ENCODE assay signal across 18 mouse cellular contexts in the genomic region with DNA sequence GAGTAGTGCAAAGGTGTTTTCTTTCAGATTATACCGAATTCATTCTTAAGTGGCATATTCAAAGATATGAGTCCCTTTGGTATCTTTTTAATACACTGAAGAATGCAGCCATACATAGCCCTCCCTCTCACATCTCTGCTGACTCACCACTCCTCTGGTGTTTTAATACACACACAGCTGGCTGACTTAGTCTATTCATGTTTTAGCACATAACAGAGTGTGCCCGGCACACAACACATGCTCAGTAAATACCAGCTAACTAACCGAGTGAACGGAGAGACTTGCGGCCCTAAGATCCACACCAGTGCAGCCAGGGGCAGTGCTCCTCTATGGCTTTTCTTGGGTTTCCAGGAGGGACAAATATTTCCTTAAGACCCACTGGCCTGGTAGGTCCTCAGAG. TPM values are rescaled to one million over a fixed set of nuclear protein-coding genes. Genes with fewer than 3 reads are reported as not detected.
DNase-seq lines count a peak whose midpoint lies in the region; ATAC-seq and TF ChIP-seq lines count a peak whose summit lies in the region.
"Had no signal": no experiment of that assay in that cellular context is flagged by ENCODE, and none has a peak within 500 bp of the region (broad histone marks: within the 10 kb centered on the region; RNA-seq: fewer than 3 reads in every experiment).

No protein-coding gene starts in this region.

- H3K4me3 ChIP-seq in forebrain, embryonic 16.5 days (replicated peaks; ENCODE audit: low read length): no peak overlapping the region
- H3K4me3 ChIP-seq in forebrain, embryonic 11.5 days (ENCODE audit: low read depth, low read length): no peak overlapping the region
- no peak overlapping the region for H3K4me3 ChIP-seq in heart, embryonic 16.5 days (ENCODE audit: low read length)
- H3K4me3 ChIP-seq in olfactory bulb, adult 2 months (ENCODE audit: insufficient read depth, low read depth, low read length): no peak overlapping the region
- H3K4me3 ChIP-seq: embryonic facial prominence, embryonic 12.5 days; heart, embryonic 10.5 days; limb, embryonic 13.5 days; myocyte had no signal

- H3K9ac ChIP-seq in forebrain, embryonic 16.5 days (replicated peaks; ENCODE audit: low read depth, low read length): no peak overlapping the region
- no peak overlapping the region for H3K9ac ChIP-seq in forebrain, embryonic 11.5 days (ENCODE audit: low read length)
- H3K9ac ChIP-seq in heart, embryonic 16.5 days (ENCODE audit: low read length): peak overlapping the region; percentile 14; the same call in 1 of the 2 replicates
- H3K9ac ChIP-seq: embryonic facial prominence, embryonic 12.5 days; limb, embryonic 13.5 days; lung, embryonic 14.5 days had no signal

- no peak for TF ChIP-seq POLR2A in olfactory bulb, adult 2 months (IDR thresholded peaks at IDR 0.05; ENCODE audit: insufficient read depth, low read depth, low read length)

- H3K4me2 ChIP-seq in forebrain, embryonic 16.5 days (ENCODE audit: low read length): no peak overlapping the region
- no peak overlapping the region for H3K4me2 ChIP-seq in forebrain, embryonic 11.5 days (ENCODE audit: low read depth, low read length, severe bottlenecking)
- peak overlapping the region; percentile 44; the same call in 1 of the 2 replicates for H3K4me2 ChIP-seq in heart, embryonic 16.5 days (ENCODE audit: low read depth, low read length)
- H3K4me2 ChIP-seq: embryonic facial prominence, embryonic 12.5 days; limb, embryonic 13.5 days; lung, embryonic 14.5 days had no signal

- no peak for TF ChIP-seq CTCF in olfactory bulb, adult 2 months (IDR thresholded peaks at IDR 0.05; ENCODE audit: insufficient read depth, low read depth, low read length)

- intact Hi-C loops in heart, postnatal 25 days (cut with DNase I): no loop called here
- intact Hi-C loops in left cerebral cortex, postnatal 36 days (cut with DNase I): no loop called here
- intact Hi-C loops in left cerebral cortex, postnatal 10 days (cut with DNase I): no loop called here

- DNase-seq in forebrain, embryonic 11.5 days (ENCODE audit: low spot score): no peak
- no peak for DNase-seq in heart, postnatal 25 days (ENCODE audit: low spot score)
- DNase-seq in left cerebral cortex, postnatal 36 days (ENCODE audit: low spot score in 2 of 2): peak; percentile 34 to 37
- DNase-seq in left cerebral cortex, postnatal 10 days (ENCODE audit: extremely low spot score in 1 of 2, low spot score in 2 of 2): no peak
- no peak for DNase-seq in c-Kit-positive CD71-positive TER-119-positive erythroid progenitor cells, embryonic 14.5 days (ENCODE audit: low spot score)
- DNase-seq: adrenal gland, postnatal 10 days; cerebellum, postnatal 25 days; kidney, postnatal 36 days; lung, embryonic 14.5 days; spleen, adult 18-20 months had no signal

- 85% methylated on average over 5 of the region's 5 CpGs for WGBS in forebrain, embryonic 16.5 days
- 87% methylated on average over 5 of the region's 5 CpGs for WGBS in forebrain, embryonic 11.5 days
- 49% methylated on average over 5 of the region's 5 CpGs for WGBS in heart, embryonic 16.5 days
- WGBS in olfactory bulb, adult 2 months: 29% methylated on average over 5 of the region's 5 CpGs

- H3K36me3 ChIP-seq in forebrain, embryonic 16.5 days (ENCODE audit: control insufficient read depth, insufficient read depth): no peaks in the 10 kb centered on the region
- no peaks in the 10 kb centered on the region for H3K36me3 ChIP-seq in forebrain, embryonic 11.5 days (ENCODE audit: control insufficient read depth, insufficient read depth, low read length)
- H3K36me3 ChIP-seq in heart, embryonic 16.5 days (ENCODE audit: control insufficient read depth, insufficient read depth): no peaks in the 10 kb centered on the region

- 0 out of 2 replicates have a peak, but pooled peaks cover 2% of the 10 kb centered on the region for H3K9me3 ChIP-seq in forebrain, embryonic 16.5 days (ENCODE audit: control insufficient read depth, low read length)
- no peaks in the 10 kb centered on the region; the same call in 1 of the 2 replicates for H3K9me3 ChIP-seq in forebrain, embryonic 11.5 days (ENCODE audit: control insufficient read depth, low read length)
- H3K9me3 ChIP-seq in heart, embryonic 16.5 days (replicated peaks; ENCODE audit: control insufficient read depth, low read length): no peaks in the 10 kb centered on the region; the same call in 1 of the 2 replicates
- H3K9me3 ChIP-seq: embryonic facial prominence, embryonic 12.5 days; heart, embryonic 10.5 days; limb, embryonic 13.5 days had no signal

- H3K27me3 ChIP-seq in forebrain, embryonic 16.5 days (replicated peaks; ENCODE audit: control insufficient read depth, insufficient read depth, low read length): no peaks in the 10 kb centered on the region
- no peaks in the 10 kb centered on the region for H3K27me3 ChIP-seq in forebrain, embryonic 11.5 days (ENCODE audit: control insufficient read depth, insufficient read depth, low read length)
- H3K27me3 ChIP-seq in heart, embryonic 16.5 days (ENCODE audit: control insufficient read depth, insufficient read depth, low read length): no peaks in the 10 kb centered on the region
- H3K27me3 ChIP-seq: embryonic facial prominence, embryonic 12.5 days; limb, embryonic 13.5 days had no signal

- no peak overlapping the region for H3K27ac ChIP-seq in forebrain, embryonic 16.5 days (ENCODE audit: low read length)
- no peak overlapping the region for H3K27ac ChIP-seq in forebrain, embryonic 11.5 days (ENCODE audit: low read depth, low read length)
- peak overlapping the region; percentile 67 for H3K27ac ChIP-seq in heart, embryonic 16.5 days (ENCODE audit: low read length)
- peak overlapping the region; percentile 58 for H3K27ac ChIP-seq in olfactory bulb, adult 2 months (ENCODE audit: insufficient read depth, low read depth, low read length)
- H3K27ac ChIP-seq: embryonic facial prominence, embryonic 12.5 days; heart, embryonic 10.5 days; limb, embryonic 13.5 days had no signal

- ATAC-seq in forebrain, embryonic 16.5 days: peak; percentile 67
- no peak for ATAC-seq in forebrain, embryonic 11.5 days (replicated peaks; ENCODE audit: low FRiP score)
- ATAC-seq in heart, embryonic 16.5 days (replicated peaks; ENCODE audit: extremely low read depth, insufficient read depth, low FRiP score): 0 out of 2 replicates have a peak, but pooled peaks have one; percentile 32
- ATAC-seq: inflammation-experienced regulatory T-cells, adult 6 months had no signal

- H3K4me1 ChIP-seq in forebrain, embryonic 16.5 days (replicated peaks; ENCODE audit: control insufficient read depth, insufficient read depth, low read length): no peaks in the 10 kb centered on the region
- H3K4me1 ChIP-seq in forebrain, embryonic 11.5 days (replicated peaks; ENCODE audit: control insufficient read depth, insufficient read depth, low read length): no peaks in the 10 kb centered on the region
- H3K4me1 ChIP-seq in heart, embryonic 16.5 days (ENCODE audit: control insufficient read depth, insufficient read depth, low read length): peaks cover 13% of the 10 kb centered on the region
- H3K4me1 ChIP-seq in olfactory bulb, adult 2 months (ENCODE audit: control insufficient read depth, insufficient read depth, low read length): peaks cover 10% of the 10 kb centered on the region
- H3K4me1 ChIP-seq: embryonic facial prominence, embryonic 12.5 days; limb, embryonic 13.5 days had no signal

RNA-seq across cellular contexts. Expression of a gene that starts 20.3 kb away (rescaled TPM):
- polyA plus RNA-seq in forebrain, embryonic 16.5 days (2015; fragmentation: Nextera tagmentation; extraction: Ambion mirVana): 3.5 and 3.6 TPM in 2 replicates
- 17.9 and 20.3 TPM in 2 replicates for polyA plus RNA-seq in forebrain, embryonic 11.5 days (2014; fragmentation: Nextera tagmentation; extraction: Ambion mirVana)
- 5.6 and 6.3 TPM in 2 replicates for polyA plus RNA-seq in heart, embryonic 16.5 days (2015; fragmentation: Nextera tagmentation; extraction: Ambion mirVana)
- total RNA-seq in heart, postnatal 25 days (2021): 1 to 10 TPM; 4.5 to 5.4 TPM
- total RNA-seq in left cerebral cortex, postnatal 36 days (2021): 10 to 100 TPM; 11.6 to 15.4 TPM
- total RNA-seq in left cerebral cortex, postnatal 10 days (2021): 1 to 10 TPM; 5.0 to 5.2 TPM
- not detected in 2 replicates for polyA plus RNA-seq in olfactory bulb, adult 2 months (2012; ENCODE audit: insufficient read depth, insufficient read length, low replicate concordance, missing spikeins)

RNA-seq across cellular contexts. Expression of a gene that starts 35.3 kb away (rescaled TPM):
- polyA plus RNA-seq in forebrain, embryonic 16.5 days (2015; fragmentation: Nextera tagmentation; extraction: Ambion mirVana): 87.6 and 92.1 TPM in 2 replicates
- 93.1 and 93.2 TPM in 2 replicates for polyA plus RNA-seq in forebrain, embryonic 11.5 days (2014; fragmentation: Nextera tagmentation; extraction: Ambion mirVana)
- 19.2 and 20.0 TPM in 2 replicates for polyA plus RNA-seq in heart, embryonic 16.5 days (2015; fragmentation: Nextera tagmentation; extraction: Ambion mirVana)
- 1 to 10 TPM; 6.6 to 7.8 TPM for total RNA-seq in heart, postnatal 25 days (2021)
- 10 to 100 TPM; 18.6 to 23.6 TPM for total RNA-seq in left cerebral cortex, postnatal 36 days (2021)
- 10 to 100 TPM; 28.4 to 29.1 TPM for total RNA-seq in left cerebral cortex, postnatal 10 days (2021)
- polyA plus RNA-seq in olfactory bulb, adult 2 months (2012; ENCODE audit: insufficient read depth, insufficient read length, low replicate concordance, missing spikeins): not detected in 2 replicates

RNA-seq across cellular contexts. Expression of a gene that starts 35.5 kb away (rescaled TPM):
- polyA plus RNA-seq in forebrain, embryonic 16.5 days (2015; fragmentation: Nextera tagmentation; extraction: Ambion mirVana): 0.17 and 0.18 TPM in 2 replicates
- 0.15 TPM in 1 of 2 replicates, not detected in the other for polyA plus RNA-seq in forebrain, embryonic 11.5 days (2014; fragmentation: Nextera tagmentation; extraction: Ambion mirVana)
- polyA plus RNA-seq in heart, embryonic 16.5 days (2015; fragmentation: Nextera tagmentation; extraction: Ambion mirVana): 0.27 and 0.30 TPM in 2 replicates
- total RNA-seq in heart, postnatal 25 days (2021): not detected
- total RNA-seq in left cerebral cortex, postnatal 36 days (2021): under 1 TPM; 0.29 to 0.44 TPM
- total RNA-seq in left cerebral cortex, postnatal 10 days (2021): under 1 TPM; 0.24 to 0.36 TPM
- not detected in 2 replicates for polyA plus RNA-seq in olfactory bulb, adult 2 months (2012; ENCODE audit: insufficient read depth, insufficient read length, low replicate concordance, missing spikeins)

RNA-seq across cellular contexts. Expression of a gene that starts 56.0 kb away (rescaled TPM):
- polyA plus RNA-seq in forebrain, embryonic 16.5 days (2015; fragmentation: Nextera tagmentation; extraction: Ambion mirVana): 86.4 and 91.5 TPM in 2 replicates
- polyA plus RNA-seq in forebrain, embryonic 11.5 days (2014; fragmentation: Nextera tagmentation; extraction: Ambion mirVana): 98.6 and 99.3 TPM in 2 replicates
- polyA plus RNA-seq in heart, embryonic 16.5 days (2015; fragmentation: Nextera tagmentation; extraction: Ambion mirVana): 154 and 168 TPM in 2 replicates
- total RNA-seq in heart, postnatal 25 days (2021): 100 to 1,000 TPM; 241 to 242 TPM
- 10 to 100 TPM; 58.6 to 71.4 TPM for total RNA-seq in left cerebral cortex, postnatal 36 days (2021)
- 10 to 100 TPM; 55.0 to 72.7 TPM for total RNA-seq in left cerebral cortex, postnatal 10 days (2021)
- not detected in 2 replicates for polyA plus RNA-seq in olfactory bulb, adult 2 months (2012; ENCODE audit: insufficient read depth, insufficient read length, low replicate concordance, missing spikeins)

Comparison
In these comparisons a context has a peak if more than half of its experiments do, and no peak if none do; other contexts are left out.
1. DNase-seq: peak in left cerebral cortex, postnatal 36 days (2 of 2); none in forebrain, embryonic 11.5 days (single experiment), heart, postnatal 25 days (single experiment), left cerebral cortex, postnatal 10 days (0 of 2) and c-Kit-positive CD71-positive TER-119-positive erythroid progenitor cells, embryonic 14.5 days (single experiment).
2. H3K27ac ChIP-seq: peak in heart, embryonic 16.5 days (single experiment) and olfactory bulb, adult 2 months (single experiment); none in forebrain, embryonic 16.5 days (single experiment) and forebrain, embryonic 11.5 days (single experiment).